Mouse (Mus musculus) liver, postnatal 0 days (tissue): ENCODE results near the gene Cc2d2b.

Source experiments
- CTCF ChIP-seq: sonication (generic); IDR thresholded peaks from 2 replicates; pipeline ENCODE4 v1.5.1; 2016; ENCODE audit warnings: antibody characterized with exemption, low read depth
- EP300 ChIP-seq: IDR thresholded peaks from 2 replicates; pipeline ENCODE4 v1.6.1; 2016; ENCODE audit warnings: antibody characterized with exemption, low read depth, mild to moderate bottlenecking

DNA sequence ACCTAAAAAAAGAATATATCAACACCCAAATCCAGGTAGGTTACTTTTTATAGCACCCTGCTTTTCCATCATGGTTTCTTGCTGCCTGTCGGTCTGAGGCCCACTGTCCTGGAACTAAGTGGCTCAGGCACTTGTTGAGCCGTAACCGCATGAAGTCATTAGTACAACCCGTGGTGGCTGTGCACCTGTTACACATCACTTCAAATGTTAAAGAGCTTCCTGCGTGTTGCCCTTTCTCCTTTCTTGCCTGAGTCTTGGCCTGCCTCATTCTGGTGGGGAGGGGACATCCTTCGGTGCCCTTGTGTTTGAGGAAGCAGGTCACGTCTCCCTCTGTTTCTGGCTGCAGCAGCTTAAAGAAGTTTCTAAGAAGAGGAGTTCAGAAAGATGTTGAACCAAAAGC, 61.3 kb downstream of the Cc2d2b start:
- no peak for TF ChIP-seq CTCF
- TF ChIP-seq EP300 = no peak
